Mouse (Mus musculus) ZHBTc4 (cell line): ENCODE data around the gene Irf2bp1.

Experiments used
- DNase-seq: peaks from one replicate; pipeline ENCODE4 v3.0.0-alpha.2; 2011; ENCODE audit warnings: low read depth, low spot score

Gene Irf2bp1

DNA sequence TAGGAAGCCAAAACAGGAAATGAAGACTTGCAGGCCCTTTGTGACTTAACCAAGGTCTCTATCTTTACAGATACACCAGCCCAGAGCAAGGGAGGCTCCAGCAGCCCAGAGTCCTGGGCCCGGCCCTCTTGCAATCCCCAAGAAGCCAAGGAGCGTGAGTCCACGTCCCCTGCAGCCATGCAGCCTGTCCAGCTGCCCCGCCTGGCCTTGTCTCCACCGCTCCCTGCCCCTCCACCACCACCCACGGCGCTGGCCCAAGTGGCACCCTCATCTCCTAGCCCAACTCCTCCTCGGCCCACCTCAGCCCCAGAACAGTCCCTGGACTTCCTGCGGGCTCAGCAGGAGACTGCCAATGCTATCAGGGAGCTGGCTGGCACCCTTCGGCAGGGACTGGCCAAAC lies 3.4 kb upstream of the Irf2bp1 start:
- no peak for DNase-seq

DNA sequence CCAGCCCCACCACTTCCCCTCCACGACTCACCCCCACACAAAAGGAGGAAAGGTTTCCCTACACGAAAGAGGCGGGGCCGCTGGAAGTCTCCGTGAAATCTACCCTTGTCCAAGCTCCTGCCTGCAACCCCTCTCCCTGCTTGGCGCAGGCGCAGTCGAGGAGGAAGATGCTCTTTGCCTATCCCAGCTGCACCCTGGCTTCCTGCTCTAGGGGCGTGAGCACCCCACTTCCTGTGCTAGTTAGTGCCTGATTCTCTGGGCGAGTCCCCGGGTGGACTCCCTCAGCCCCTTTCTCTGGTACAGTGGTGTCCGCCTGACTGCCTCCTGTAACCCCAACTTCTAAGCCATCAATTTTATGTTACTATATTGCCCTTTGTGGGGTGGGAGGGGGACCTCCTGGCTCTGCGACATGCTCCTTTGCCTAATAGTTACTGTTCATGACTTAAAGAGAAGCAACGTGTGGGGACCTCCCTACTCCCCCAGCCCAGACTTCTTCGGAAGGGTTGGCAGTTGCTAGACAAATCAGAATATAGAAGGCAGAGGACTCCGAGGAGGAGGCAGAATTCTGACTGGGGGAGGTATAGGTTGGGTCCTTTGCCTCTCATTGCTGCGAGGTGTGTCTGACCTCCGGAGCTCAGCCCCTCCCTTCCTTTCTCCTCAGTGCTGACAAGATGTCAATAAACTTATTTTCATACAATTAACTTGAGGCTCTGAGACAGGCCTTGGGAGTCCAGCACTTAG lies 2.6 kb upstream of the Irf2bp1 start:
- DNase-seq, result peak; percentile 81

DNA sequence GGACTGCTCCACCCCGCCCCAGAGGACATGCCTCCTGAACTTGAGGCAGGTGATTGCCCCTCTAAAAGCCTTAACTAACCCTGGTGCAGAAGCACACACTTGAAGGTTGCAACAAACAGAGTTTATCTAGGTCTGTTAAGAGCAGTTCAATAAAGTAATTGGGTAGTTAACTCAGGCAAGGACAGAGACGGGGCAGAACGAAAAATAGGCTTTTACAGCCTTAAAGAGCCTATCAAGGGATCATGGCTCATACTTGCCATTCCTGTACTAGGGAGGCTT lies 2.1 kb upstream of the Irf2bp1 start:
- DNase-seq, result no peak

DNA sequence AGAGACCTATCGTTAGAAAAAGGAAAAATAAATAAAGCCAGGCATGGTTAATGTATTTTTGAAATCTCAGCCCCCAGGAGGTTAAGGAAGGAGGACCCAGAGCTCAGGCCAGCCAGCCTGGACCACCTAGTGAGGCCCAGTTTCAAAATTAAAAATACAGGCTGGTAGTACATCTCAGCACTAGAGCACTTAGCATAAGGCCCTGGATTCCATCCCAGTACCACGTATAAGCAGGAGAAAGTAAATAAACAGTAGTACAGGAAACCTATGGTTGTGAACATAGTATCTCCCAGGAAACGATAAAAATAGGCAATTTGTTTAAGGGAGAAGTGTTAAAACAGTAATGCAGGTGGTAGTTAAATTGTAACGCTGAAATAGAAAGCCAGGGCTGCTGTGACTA lies 1.7 kb upstream of the Irf2bp1 start:
- no peak for DNase-seq

DNA sequence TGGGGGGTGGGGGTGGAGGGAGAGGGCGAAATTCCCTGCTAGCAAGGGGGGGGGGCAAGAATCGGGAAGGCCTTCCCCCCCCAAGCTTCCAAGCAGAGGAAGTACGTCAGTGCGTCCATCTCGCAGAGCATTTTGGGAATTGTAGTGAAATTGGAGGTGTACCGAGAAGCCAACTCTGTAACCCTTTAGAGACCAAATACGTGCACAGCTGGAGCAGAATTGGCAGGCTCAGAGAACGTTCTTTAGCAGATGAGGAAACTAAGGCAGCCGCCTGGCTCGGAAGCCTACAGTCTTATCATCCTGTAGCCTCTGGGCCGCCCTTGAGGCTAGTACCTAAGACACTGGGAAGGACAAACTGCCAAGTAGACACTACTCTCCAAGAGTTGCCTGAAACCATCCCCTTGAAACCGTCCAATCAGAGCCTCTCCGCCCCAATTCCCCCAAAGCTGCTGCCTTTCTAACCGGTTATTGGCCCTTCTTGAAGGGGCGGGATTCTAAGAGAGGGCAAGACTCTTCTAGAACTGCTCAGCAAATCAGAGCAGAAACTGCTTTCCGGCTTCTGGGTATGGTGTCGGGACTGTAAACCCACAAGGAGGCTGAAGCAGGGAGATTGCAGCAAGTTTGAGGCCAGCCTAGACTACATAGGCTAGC lies 871 bp upstream of the Irf2bp1 start:
- peak; percentile 95 for DNase-seq

DNA sequence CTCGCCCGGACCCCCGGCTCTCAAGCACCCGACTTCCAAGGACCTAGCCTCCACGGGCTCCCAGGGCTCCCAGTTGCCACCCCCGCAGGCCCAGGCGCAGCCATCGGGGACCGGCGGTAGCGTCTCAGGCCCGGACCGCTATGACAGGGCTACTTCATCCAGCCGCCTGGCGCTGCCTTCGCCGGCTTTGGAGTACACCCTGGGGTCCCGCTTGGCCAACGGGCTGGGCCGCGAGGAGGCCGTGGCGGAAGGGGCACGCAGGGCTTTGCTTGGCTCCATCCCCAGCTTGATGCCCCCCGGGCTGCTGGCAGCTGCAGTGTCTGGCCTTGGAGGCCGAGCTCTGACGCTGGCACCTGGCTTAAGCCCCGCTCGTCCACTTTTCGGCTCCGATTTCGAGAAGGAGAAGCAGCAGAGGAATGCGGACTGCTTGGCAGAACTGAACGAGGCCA lies 811 bp downstream of the Irf2bp1 start:
- peak; percentile 33 for DNase-seq

DNA sequence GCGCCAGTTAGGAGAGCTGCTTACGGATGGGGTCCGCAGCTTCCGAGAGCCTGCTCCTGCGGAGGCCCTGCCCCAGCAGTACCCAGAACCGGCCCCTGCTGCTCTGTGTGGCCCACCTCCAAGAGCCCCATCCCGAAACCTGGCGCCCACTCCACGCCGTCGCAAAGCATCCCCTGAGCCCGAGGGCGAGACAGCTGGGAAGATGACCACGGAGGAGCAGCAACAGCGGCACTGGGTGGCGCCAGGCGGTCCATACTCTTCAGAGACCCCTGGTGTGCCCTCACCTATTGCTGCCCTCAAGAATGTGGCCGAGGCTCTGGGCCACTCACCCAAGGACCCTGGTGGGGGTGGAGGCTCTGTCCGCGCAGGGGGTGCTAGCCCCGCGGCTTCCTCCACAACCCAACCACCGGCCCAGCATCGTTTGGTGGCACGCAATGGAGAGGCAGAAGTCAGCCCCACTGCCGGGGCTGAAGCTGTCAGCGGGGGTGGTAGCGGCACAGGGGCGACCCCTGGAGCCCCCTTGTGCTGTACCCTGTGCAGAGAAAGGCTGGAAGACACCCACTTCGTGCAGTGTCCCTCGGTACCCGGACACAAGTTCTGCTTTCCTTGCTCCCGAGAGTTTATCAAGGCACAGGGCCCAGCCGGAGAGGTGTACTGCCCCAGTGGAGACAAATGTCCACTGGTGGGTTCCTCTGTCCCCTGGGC lies 1.7 kb downstream of the Irf2bp1 start:
- DNase-seq, result no peak

DNA sequence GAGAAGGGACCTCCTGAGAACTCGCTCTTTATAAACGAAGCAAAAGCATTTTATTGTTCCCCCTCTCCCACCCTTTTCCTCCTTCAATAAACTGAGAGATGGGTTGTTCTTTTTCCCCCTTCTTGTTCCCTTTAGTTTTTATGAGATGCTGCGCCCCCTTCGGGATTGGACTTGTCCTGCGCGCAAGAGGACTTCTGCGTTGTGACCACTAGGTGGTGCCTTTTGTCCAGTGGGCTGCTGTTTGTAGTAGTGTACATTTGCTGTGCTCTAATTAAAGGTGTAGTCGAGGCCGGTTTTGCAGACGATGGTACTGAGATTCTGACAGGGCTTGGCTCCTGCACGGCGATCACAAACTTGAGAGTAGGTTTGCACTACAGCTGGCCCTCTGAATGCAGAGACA lies 2.6 kb downstream of the Irf2bp1 start:
- peak; percentile 91 for DNase-seq

DNA sequence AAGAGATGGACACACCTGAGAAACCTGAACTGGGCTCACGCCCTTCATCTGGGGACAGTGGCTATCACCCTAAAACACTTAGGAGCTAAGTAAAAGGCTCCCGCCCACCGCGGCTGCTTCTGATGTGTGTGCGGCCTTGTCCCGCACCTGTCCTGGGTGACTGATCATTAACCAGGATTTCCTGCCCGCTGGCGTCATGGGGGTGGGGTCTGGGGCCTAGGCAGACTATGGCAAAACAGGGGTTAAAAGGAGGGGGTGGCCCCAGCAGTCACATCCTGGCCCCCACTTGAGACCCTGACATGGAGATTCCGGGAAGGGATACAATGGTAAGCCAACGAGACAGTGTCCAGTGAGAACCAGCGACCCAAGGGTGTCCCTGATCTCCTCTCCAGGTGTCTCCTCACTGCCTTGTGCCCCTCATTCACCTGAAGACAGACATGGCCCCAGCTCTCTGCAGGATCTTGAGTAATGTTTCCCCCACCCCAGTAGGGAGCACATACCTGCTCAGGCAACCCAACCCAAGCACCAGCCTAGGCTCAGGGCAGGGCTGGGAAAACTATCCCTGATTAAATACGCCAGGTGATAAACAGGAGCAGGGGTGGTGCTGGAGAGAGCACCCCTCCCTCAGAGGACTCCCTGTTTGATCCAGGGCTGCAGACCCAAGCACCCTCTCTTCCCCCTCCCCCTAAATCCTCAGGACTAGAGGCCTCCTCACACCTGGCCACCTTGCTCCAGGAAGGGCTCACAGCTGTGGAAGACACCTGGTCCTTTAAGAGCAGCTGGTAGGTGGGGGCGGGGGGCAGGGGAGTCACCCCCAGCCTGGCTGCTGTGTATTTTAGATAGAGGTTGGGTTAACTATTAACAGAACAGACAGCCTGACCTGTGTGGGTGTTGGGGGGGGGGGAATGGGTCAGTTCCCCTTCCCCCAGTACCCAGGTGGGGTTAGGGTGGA lies 3.5 kb downstream of the Irf2bp1 start:
- DNase-seq, result no peak

DNA sequence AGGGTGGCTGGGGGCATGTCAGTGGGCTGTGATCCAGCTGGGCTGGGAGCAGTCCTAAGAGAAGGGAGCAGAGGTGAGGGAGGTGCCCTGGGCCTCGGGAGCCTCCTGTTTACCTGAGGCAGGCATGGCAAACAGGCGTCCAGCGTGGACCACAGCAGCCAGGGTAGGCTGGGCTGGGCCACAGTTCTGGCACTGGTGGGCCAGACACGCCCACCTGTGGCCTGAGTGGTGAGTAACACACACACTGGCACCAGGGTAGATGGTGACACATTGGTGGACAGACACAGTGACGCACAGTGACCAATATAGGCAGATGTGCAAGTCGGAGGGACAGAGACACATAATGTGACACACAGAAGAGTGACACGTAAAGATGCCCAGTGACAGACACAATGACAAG lies 6.7 kb downstream of the Irf2bp1 start:
- no peak for DNase-seq

DNA sequence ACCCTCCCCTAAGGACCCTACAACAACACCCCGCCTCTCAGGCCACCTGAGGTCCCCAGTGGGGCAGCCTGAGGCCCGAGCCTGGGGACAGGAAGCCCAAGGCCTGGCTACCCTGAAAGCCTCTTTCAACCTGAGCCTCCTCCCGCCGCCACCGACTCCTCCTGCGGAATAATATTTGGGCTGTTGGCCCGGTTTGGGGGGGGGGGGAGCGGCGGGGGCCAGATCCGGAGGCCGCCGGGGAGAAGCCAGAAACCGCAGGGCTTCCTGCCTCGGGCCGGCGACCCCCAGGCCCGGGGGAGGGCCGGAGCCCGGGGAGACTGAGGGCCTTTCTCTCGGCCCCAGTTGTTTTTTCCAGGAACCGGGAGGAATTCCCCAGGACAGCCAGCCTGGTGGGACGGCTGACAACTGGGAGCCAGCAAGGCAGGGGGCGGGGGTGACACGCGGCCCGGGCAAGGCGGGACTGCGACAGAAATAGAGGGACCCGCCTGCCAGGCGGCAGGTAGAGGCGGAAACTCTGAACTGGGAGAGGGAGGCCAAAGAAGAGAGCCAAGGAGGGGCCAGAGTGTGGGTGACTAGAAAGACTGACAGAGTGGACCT lies 8.3 kb downstream of the Irf2bp1 start:
- DNase-seq, result peak; percentile 17

DNA sequence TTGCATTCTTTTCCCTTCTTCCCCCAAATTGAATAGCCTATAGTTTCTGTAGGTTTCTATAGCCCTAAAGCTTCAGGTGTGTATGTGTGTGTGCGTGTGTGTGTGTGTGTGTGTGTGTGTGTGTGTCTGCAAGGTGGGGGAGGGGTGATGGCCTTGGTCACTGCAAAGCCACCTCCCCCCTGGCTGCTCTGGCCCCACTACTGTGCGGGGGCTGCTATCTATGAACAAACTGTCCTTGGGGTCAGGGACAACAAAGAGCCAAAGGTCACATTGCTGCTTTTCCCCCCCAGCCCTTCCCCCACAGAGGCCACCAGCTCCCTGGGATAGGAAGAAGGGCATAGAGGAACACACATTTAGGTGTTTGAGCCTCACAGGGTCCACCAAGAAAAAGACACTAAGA lies 9.0 kb downstream of the Irf2bp1 start:
- no peak for DNase-seq

DNA sequence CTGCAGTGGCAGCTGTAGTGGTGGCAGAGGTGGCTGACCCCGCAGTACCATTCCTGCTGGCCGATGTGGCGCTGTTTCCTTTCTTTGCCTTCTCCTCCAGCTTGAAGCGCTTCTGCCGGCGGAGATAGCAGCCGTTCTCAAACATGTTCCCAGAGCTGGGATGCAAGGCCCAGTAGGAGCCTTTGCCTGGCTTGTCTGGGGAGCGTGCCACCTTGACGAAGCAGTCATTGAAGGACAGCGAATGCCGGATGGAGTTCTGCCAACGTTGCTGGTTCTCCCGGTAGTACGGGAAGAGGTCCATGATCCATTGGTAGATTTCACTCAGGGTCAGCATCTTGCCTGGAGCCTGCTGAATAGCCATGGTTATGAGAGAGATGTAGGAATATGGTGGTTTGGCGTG lies 10.6 kb downstream of the Irf2bp1 start:
- DNase-seq, result peak; percentile 44

DNA sequence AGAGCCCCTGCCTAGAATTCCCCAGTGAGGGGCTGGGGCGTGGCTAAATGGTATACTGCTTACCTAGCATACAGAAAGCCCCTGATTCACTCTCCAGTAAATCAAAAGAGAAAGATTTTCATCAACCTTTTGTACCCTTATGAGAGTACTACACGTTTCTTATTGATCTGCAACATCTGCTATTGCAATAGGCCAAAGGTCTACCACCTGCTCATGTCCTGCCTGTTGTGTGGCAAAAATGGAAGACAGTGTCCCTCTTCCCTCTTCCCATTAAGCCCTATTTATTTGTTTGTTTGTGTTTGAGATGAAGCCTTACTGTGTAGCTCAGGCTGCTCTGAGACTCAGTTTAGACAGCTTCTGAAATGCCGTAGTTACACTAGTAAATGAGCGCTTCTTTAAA lies 12.2 kb downstream of the Irf2bp1 start:
- no peak for DNase-seq

DNA sequence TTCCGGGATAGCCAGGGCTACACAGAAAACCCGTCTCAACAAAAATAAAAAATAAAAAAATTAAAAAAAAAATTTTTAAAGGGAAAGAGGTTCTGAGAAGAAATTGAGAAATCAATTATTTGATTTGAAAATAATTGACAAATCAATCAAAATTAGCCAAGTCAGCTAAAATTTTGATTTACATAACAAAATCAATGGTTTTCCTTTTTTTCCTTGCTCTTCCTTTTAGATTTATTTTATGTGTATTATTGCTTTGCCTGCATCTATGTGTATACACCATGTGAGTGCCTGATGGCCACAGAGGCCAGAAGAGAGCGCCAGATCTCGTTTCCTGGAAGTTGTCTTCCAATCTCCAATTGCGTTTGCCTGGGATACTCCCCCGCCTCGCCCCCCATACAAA lies 14.1 kb downstream of the Irf2bp1 start:
- DNase-seq, result no peak

DNA sequence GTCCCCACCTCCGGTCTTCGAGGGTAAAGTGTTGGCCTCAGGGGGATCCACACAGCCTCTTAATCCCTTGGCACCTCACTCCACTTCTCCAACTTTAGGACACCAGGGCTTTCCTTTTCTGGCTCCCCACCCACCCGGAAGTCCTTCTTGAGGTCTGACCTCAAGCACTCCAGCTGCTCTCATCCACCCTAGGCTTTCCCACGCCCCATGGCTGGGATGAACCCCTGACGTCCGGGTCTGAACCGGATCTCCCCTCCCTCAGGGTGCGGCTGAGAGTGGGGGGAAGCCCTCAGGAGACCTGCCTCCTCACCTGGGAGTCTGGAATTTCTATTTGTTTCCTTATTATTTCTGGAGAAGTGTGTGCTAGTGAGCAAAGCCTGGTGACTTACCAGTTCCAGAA lies 17.2 kb downstream of the Irf2bp1 start:
- no peak for DNase-seq

DNA sequence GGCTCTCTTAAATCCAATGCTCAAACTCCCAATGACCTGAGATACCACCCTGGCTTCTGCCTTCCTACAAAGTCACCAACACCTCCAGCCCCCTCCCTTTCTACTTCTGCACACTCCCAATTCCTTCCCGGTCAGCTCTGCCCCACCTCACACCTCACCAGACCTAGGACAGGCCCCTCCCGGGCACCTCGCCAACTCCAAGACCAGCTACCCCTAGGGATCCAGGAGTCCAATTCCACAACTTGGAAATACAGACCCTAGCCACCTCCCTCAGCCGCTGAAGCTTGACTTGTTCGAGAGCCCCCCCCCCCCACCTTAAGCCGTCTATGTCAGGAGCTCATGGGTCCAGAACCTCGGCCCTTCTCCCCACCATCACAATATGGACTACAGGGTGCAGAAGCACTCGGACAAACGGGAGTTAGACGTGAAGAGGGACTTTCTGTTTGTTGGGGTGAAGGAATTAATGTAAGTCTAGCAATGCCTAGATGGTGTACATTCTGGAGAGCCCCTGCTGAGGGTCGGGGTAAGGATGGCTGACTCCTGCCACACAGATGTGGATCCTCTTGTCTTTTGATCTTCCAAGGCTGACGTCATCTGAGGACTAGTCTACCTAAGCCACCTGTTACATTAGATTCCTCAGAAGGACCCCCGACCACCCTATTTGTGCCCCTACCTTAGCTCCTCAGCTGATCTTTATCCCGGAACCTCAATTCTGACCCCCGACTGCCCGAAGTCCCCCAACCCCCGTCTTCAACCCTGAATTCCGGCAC lies 18.5 kb downstream of the Irf2bp1 start:
- no peak for DNase-seq

DNA sequence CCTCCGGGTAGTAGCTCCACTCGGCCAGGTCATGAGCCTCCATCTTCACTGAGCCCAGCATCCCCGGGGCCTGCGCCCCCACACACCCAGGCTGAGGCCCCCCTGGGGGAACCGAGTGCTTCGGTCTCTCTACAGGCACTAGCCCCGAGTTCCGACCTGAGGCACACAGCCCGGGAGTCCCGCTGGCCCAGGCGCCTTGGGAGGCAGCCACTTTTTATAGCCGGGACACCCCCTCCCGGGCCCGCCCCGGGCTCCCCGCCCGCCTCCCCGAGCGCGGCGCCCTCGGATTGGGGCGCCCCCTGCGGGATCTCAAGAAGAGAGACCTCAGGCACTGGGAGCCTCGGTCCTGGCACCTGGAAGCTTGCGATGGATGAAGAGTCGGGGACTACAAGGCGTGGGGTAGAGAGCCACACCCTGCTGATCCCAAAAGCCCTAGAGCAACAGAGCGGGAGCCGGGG lies 19.5 kb downstream of the Irf2bp1 start, which contains the start of gene Foxa3:
Gene Foxa3 (minus strand): TSS at position 182 of the 458 bp plus-strand sequence.
- DNase-seq, result peak; percentile 81

DNA sequence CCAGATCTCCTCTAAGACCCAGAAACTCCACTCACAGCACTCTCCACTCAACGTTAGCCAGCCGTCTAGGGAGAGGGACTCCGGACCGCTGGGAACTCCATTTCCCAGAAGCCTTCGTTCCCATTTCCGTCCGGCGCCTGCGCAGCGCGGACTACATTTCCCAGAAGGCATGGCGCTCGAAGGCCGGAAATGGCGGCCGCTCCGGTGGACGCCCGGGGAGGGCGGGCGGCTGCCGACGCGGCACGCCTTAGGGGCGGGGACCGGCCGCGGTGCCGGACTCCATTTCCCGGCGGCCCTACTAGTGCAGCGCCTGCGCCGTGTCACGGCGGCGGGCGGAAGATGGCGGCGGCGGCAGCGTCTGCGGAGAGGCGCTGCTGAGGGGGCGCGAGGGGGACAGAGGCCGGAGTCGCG lies 20.3 kb downstream of the Irf2bp1 start, which contains the start of gene Sympk:
Gene Sympk (plus strand): TSS at position 282 of the 411 bp plus-strand sequence.
- peak; percentile 98 for DNase-seq

DNA sequence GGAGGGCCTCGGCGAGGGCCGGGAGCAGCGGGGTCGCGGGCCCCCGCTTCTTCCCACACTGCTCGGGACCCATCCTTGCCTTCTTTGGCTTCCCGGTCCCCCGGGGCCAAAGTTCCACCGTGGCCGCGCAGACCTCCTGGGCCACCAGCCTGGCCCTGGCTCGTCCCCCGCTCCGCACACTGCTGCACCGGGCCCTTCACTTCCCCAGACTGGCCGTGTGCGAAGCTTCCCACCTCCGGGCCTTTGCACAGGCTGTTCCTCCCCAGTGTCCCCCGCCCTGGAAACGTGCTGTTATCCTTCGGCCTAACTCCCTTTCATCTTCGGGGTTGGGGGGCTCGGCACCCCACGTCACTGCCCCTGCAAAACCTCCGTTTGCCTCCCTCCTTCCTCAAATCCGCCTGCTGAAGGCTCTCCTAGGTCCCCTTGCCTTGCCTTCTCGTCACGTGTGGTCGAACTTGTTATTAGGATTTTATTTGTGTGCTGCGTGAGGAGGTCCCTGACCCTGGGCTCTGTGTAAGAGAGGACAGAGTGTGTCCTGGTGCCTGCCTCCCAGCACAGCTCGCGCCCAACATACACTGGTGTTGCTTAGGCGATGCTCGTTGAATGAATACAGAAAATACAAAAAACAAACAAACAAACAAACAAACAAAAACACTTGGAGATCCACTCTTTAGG lies 20.9 kb downstream of the Irf2bp1 start:
- DNase-seq, result peak; percentile 58
